Mouse (Mus musculus): ENCODE results near the gene Dram2. TPM values are rescaled to one million over a fixed set of nuclear protein-coding genes. Genes with fewer than 3 reads are reported as not detected.

The Dram2 gene
- polyA plus RNA-seq (2015; fragmentation: Nextera tagmentation; extraction: Ambion mirVana), result 87.4 and 92.3 TPM in 2 replicates

GRCm38 (mm10) chr3:106547171-106547923 lies at the start of gene Dram2, which contains the start of gene Cept1:
TSS of gene Dram2 (plus strand) at chr3:106547798.
TSS of gene Cept1 (minus strand) at chr3:106547802.
- H3K9ac ChIP-seq (ENCODE audit: low read length), result peak within 1 kb of the TSS; percentile 82
- H3K4me1 ChIP-seq (ENCODE audit: control insufficient read depth, insufficient read depth, low read length), result peaks cover 19% of the 10 kb centered on the region
- no peaks in the 10 kb centered on the region for H3K9me3 ChIP-seq (replicated peaks; ENCODE audit: control insufficient read depth, low read length)
- ATAC-seq (ENCODE audit: insufficient read depth, low FRiP score), result peak; percentile 96
- under 1% methylated on average over 63 of the region's 63 CpGs for WGBS
- no peaks in the 10 kb centered on the region for H3K36me3 ChIP-seq (ENCODE audit: control insufficient read depth, insufficient read depth, low read length)
- peak within 1 kb of the TSS; percentile 98 for H3K27ac ChIP-seq (ENCODE audit: low read length)
- peak within 1 kb of the TSS; percentile 66 for H3K4me3 ChIP-seq (replicated peaks; ENCODE audit: low read length)
- peak within 1 kb of the TSS; percentile 61 for H3K4me2 ChIP-seq (ENCODE audit: low read depth, low read length)
- no peaks in the 10 kb centered on the region for H3K27me3 ChIP-seq (ENCODE audit: control insufficient read depth, insufficient read depth, low read length)

- H3K4me2 ChIP-seq (ENCODE audit: low read depth, low read length), result no peak overlapping the region
- H3K9me3 ChIP-seq (replicated peaks; ENCODE audit: control insufficient read depth, low read length), result no peaks in the 10 kb centered on the region
- no peak overlapping the region for H3K4me3 ChIP-seq (replicated peaks; ENCODE audit: low read length)
- no peaks in the 10 kb centered on the region for H3K27me3 ChIP-seq (ENCODE audit: control insufficient read depth, insufficient read depth, low read length)
- H3K36me3 ChIP-seq (ENCODE audit: control insufficient read depth, insufficient read depth, low read length), result peaks cover 14% of the 10 kb centered on the region; the same call in 1 of the 2 replicates
- H3K27ac ChIP-seq (ENCODE audit: low read length), result no peak overlapping the region
- peaks cover 8% of the 10 kb centered on the region; the same call in 1 of the 2 replicates for H3K4me1 ChIP-seq (ENCODE audit: control insufficient read depth, insufficient read depth, low read length)
- ATAC-seq (ENCODE audit: insufficient read depth, low FRiP score), result no peak
- 88% methylated on average over 2 of the region's 2 CpGs for WGBS
- H3K9ac ChIP-seq (ENCODE audit: low read length), result no peak overlapping the region
Observed at GRCm38 (mm10) chr3:106500510-106500909, 47.1 kb upstream of the Dram2 start.

DNA sequence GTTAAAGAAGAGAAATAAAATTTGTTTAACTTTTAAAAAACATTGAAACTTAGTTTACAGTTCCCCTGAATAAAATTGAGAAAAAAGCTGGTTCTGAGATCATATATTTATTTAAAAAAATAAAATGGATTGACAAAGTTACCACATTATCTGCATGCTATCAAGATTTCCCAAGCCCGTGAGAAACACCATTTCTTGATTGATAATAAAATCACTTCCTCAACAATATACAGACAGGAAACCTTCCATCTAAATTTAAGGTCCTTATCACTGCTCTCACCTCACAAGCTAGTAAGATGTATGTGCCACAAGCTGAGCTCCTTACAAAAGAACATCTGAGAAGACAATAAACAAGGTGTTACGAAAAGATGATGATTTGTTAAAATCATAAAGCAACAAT lies 44.7 kb upstream of the Dram2 start:
- 88% methylated on average over 2 of the region's 2 CpGs for WGBS
- no peaks in the 10 kb centered on the region for H3K27me3 ChIP-seq (ENCODE audit: control insufficient read depth, insufficient read depth, low read length)
- no peak overlapping the region for H3K4me2 ChIP-seq (ENCODE audit: low read depth, low read length)
- H3K9ac ChIP-seq (ENCODE audit: low read length), result no peak overlapping the region
- no peak overlapping the region for H3K4me3 ChIP-seq (replicated peaks; ENCODE audit: low read length)
- H3K4me1 ChIP-seq (ENCODE audit: control insufficient read depth, insufficient read depth, low read length), result no peaks in the 10 kb centered on the region
- no peak for ATAC-seq (ENCODE audit: insufficient read depth, low FRiP score)
- H3K9me3 ChIP-seq (replicated peaks; ENCODE audit: control insufficient read depth, low read length), result no peaks in the 10 kb centered on the region
- H3K36me3 ChIP-seq (ENCODE audit: control insufficient read depth, insufficient read depth, low read length), result peaks cover 14% of the 10 kb centered on the region; the same call in 1 of the 2 replicates
- H3K27ac ChIP-seq (ENCODE audit: low read length), result no peak overlapping the region

- Histone ChIP-seq H3K9me3 (replicated peaks; ENCODE audit: control insufficient read depth, low read length) (no peaks in the 10 kb centered on the region), H3K27ac (ENCODE audit: low read length) (no peak overlapping the region), H3K27me3 (ENCODE audit: control insufficient read depth, insufficient read depth, low read length) (no peaks in the 10 kb centered on the region), H3K9ac (ENCODE audit: low read length) (no peak overlapping the region), H3K4me2 (ENCODE audit: low read depth, low read length) (no peak overlapping the region), H3K4me1 (ENCODE audit: control insufficient read depth, insufficient read depth, low read length) (no peaks in the 10 kb centered on the region), H3K4me3 (replicated peaks; ENCODE audit: low read length) (no peak overlapping the region), H3K36me3 (ENCODE audit: control insufficient read depth, insufficient read depth, low read length) (0 out of 2 replicates have a peak, but pooled peaks cover 3% of the 10 kb centered on the region)
- WGBS, result 84% methylated on average over 1 of the region's 1 CpGs
- no peak for ATAC-seq (ENCODE audit: insufficient read depth, low FRiP score)
Observed at GRCm38 (mm10) chr3:106510669-106511068, 36.9 kb upstream of the Dram2 start.

DNA sequence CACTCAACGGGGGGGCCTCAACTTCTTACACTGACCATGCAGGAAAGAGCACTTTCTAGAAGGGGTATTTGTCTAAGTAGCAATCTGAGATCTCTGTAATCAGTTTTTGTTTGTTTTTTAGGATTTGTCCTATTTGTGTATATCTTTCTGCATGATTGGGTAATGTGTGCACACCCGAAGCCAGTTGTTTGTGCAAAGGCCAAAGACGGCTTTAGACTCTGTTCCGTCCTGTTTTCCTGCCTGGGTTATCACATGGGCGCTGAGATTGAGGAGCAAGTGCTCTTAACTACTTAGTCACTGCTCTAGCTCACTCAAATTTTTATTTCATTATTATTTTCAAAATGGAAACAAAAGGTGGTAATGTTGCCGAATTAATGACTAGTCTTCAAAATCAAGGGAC lies 32.6 kb upstream of the Dram2 start:
- H3K27me3 ChIP-seq (ENCODE audit: control insufficient read depth, insufficient read depth, low read length), result no peaks in the 10 kb centered on the region
- 69% methylated on average over 6 of the region's 6 CpGs for WGBS
- ATAC-seq (ENCODE audit: insufficient read depth, low FRiP score), result no peak; the same call in 1 of the 2 replicates
- no peak overlapping the region for H3K9ac ChIP-seq (ENCODE audit: low read length)
- no peaks in the 10 kb centered on the region for H3K9me3 ChIP-seq (replicated peaks; ENCODE audit: control insufficient read depth, low read length)
- H3K4me2 ChIP-seq (ENCODE audit: low read depth, low read length), result no peak overlapping the region
- no peak overlapping the region for H3K4me3 ChIP-seq (replicated peaks; ENCODE audit: low read length)
- 0 out of 2 replicates have a peak, but pooled peaks cover 3% of the 10 kb centered on the region for H3K36me3 ChIP-seq (ENCODE audit: control insufficient read depth, insufficient read depth, low read length)
- no peak overlapping the region for H3K27ac ChIP-seq (ENCODE audit: low read length)
- no peaks in the 10 kb centered on the region for H3K4me1 ChIP-seq (ENCODE audit: control insufficient read depth, insufficient read depth, low read length)

DNA sequence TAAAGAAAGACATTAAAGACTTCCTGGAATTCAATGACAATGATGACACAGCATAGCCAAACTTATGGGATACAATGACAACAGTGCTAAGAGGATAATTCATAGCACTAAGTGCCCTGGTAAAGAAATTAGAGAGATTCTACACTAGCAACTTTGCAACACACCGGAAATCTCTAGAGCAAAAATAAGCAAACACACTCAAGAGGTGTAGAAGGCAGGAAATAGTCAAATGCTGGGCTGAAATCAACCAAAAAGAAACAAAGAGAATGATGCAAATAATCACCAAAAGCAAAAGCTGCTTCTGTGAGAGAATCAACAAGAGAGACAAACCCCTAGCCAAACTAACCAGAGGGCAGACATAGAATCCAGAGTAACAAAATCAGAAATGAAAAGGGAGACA lies 24.9 kb upstream of the Dram2 start:
- Histone ChIP-seq H3K27me3 (ENCODE audit: control insufficient read depth, insufficient read depth, low read length) (no peaks in the 10 kb centered on the region), H3K4me1 (ENCODE audit: control insufficient read depth, insufficient read depth, low read length) (no peaks in the 10 kb centered on the region), H3K9me3 (replicated peaks; ENCODE audit: control insufficient read depth, low read length) (no peaks in the 10 kb centered on the region), H3K36me3 (ENCODE audit: control insufficient read depth, insufficient read depth, low read length) (no peaks in the 10 kb centered on the region), H3K27ac (ENCODE audit: low read length) (no peak overlapping the region), H3K4me2 (ENCODE audit: low read depth, low read length) (no peak overlapping the region), H3K9ac (ENCODE audit: low read length) (no peak overlapping the region), H3K4me3 (replicated peaks; ENCODE audit: low read length) (no peak overlapping the region)
- no peak for ATAC-seq (ENCODE audit: insufficient read depth, low FRiP score)
- 95% methylated on average over 1 of the region's 1 CpGs for whole genome bisulfite sequencing

GRCm38 (mm10) chr3:106526411-106526810 lies 21.2 kb upstream of the Dram2 start:
- 77% methylated on average over 2 of the region's 2 CpGs for WGBS
- Histone ChIP-seq H3K36me3 (ENCODE audit: control insufficient read depth, insufficient read depth, low read length) (no peaks in the 10 kb centered on the region), H3K9ac (ENCODE audit: low read length) (no peak overlapping the region), H3K27ac (ENCODE audit: low read length) (no peak overlapping the region), H3K4me3 (replicated peaks; ENCODE audit: low read length) (no peak overlapping the region), H3K4me1 (ENCODE audit: control insufficient read depth, insufficient read depth, low read length) (no peaks in the 10 kb centered on the region), H3K9me3 (replicated peaks; ENCODE audit: control insufficient read depth, low read length) (no peaks in the 10 kb centered on the region), H3K4me2 (ENCODE audit: low read depth, low read length) (no peak overlapping the region), H3K27me3 (ENCODE audit: control insufficient read depth, insufficient read depth, low read length) (no peaks in the 10 kb centered on the region)
- ATAC-seq (ENCODE audit: insufficient read depth, low FRiP score), result no peak

- no peak for ATAC-seq (ENCODE audit: insufficient read depth, low FRiP score)
- Histone ChIP-seq H3K36me3 (ENCODE audit: control insufficient read depth, insufficient read depth, low read length) (no peaks in the 10 kb centered on the region), H3K27me3 (ENCODE audit: control insufficient read depth, insufficient read depth, low read length) (no peaks in the 10 kb centered on the region), H3K9me3 (replicated peaks; ENCODE audit: control insufficient read depth, low read length) (no peaks in the 10 kb centered on the region), H3K4me1 (ENCODE audit: control insufficient read depth, insufficient read depth, low read length) (no peaks in the 10 kb centered on the region), H3K9ac (ENCODE audit: low read length) (no peak overlapping the region), H3K4me3 (replicated peaks; ENCODE audit: low read length) (no peak overlapping the region), H3K4me2 (ENCODE audit: low read depth, low read length) (no peak overlapping the region), H3K27ac (ENCODE audit: low read length) (no peak overlapping the region)
- 87% methylated on average over 2 of the region's 2 CpGs for WGBS
Observed at GRCm38 (mm10) chr3:106528032-106528431, 19.6 kb upstream of the Dram2 start.

DNA sequence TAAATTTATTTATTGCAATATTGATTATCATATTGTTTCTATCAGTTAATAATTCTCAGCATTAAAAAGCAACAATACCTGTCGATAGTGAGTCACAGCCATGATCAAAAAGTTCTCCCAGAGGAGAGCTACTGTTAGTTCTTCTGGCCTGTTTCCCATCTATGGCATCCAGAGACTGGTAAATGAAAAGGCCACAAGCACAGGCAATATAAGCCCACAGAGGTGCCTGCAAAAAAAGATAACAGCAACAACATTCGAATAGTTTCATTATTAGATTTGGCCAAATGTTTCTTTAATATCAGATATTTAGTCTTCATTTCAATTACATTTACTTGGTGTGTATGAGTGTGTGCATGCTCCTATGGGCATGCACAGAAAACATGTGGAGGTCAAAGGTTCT lies 14.3 kb upstream of the Dram2 start:
- no peak overlapping the region for H3K4me2 ChIP-seq (ENCODE audit: low read depth, low read length)
- no peak for ATAC-seq (ENCODE audit: insufficient read depth, low FRiP score)
- no peaks in the 10 kb centered on the region for H3K4me1 ChIP-seq (ENCODE audit: control insufficient read depth, insufficient read depth, low read length)
- no peaks in the 10 kb centered on the region for H3K27me3 ChIP-seq (ENCODE audit: control insufficient read depth, insufficient read depth, low read length)
- 0 out of 2 replicates have a peak, but pooled peaks cover 6% of the 10 kb centered on the region for H3K36me3 ChIP-seq (ENCODE audit: control insufficient read depth, insufficient read depth, low read length)
- H3K27ac ChIP-seq (ENCODE audit: low read length), result no peak overlapping the region
- no peak overlapping the region for H3K9ac ChIP-seq (ENCODE audit: low read length)
- H3K9me3 ChIP-seq (replicated peaks; ENCODE audit: control insufficient read depth, low read length), result no peaks in the 10 kb centered on the region
- H3K4me3 ChIP-seq (replicated peaks; ENCODE audit: low read length), result no peak overlapping the region
- WGBS, result 90% methylated on average over 2 of the region's 2 CpGs

Measured in stomach, embryonic 16.5 days (tissue).